Mouse (Mus musculus) ES-Bruce4 (cell line): ENCODE measurements around the gene Cadps. TPM values are rescaled to one million over a fixed set of nuclear protein-coding genes. Genes with fewer than 3 reads are reported as not detected.

Source experiments
- H3K27ac ChIP-seq: 2 replicates; pipeline ENCODE4 v1.5.1; 2012; ENCODE audit warnings: low read length, inconsistent platforms; ENCODE audit not compliant: insufficient read depth
- H3K27me3 ChIP-seq: 2 replicates; pipeline ENCODE4 v1.6.1; 2012; ENCODE audit warnings: mild to moderate bottlenecking, low read length, inconsistent platforms; ENCODE audit not compliant: control insufficient read depth, poor library complexity, insufficient read depth, severe bottlenecking
- H3K36me3 ChIP-seq: 2 replicates; pipeline ENCODE4 v1.6.1; 2012; ENCODE audit warnings: inconsistent platforms, mild to moderate bottlenecking, low read length, moderate library complexity; ENCODE audit not compliant: control insufficient read depth, poor library complexity, insufficient read depth, severe bottlenecking
- H3K4me1 ChIP-seq: one replicate; pipeline ENCODE4 v1.8.1; 2011; ENCODE audit warnings: low read length; ENCODE audit not compliant: control insufficient read depth, insufficient read depth
- H3K4me3 ChIP-seq: 2 replicates; pipeline ENCODE4 v1.5.1; 2011; ENCODE audit warnings: low read depth, mild to moderate bottlenecking, low read length
- H3K9ac ChIP-seq: 2 replicates; pipeline ENCODE4 v1.6.1; 2012; ENCODE audit warnings: low read depth, mild to moderate bottlenecking, inconsistent platforms; ENCODE audit not compliant: poor library complexity, severe bottlenecking
- H3K9me3 ChIP-seq: replicated peaks from 2 replicates; pipeline ENCODE4 v1.6.1; 2012; ENCODE audit warnings: mild to moderate bottlenecking, low read length, inconsistent platforms; ENCODE audit not compliant: control insufficient read depth, poor library complexity, insufficient read depth, severe bottlenecking
- CTCF ChIP-seq: IDR thresholded peaks from one replicate; pipeline ENCODE4 v1.8.1; 2011; ENCODE audit warnings: low read depth, low read length
- EP300 ChIP-seq: IDR thresholded peaks from 2 replicates; pipeline ENCODE4 v1.6.1; 2011; ENCODE audit warnings: low read depth, low read length; ENCODE audit not compliant: insufficient read depth
- POLR2A ChIP-seq: IDR thresholded peaks from one replicate; pipeline ENCODE4 v1.8.1; 2011; ENCODE audit warnings: low read length; ENCODE audit not compliant: insufficient read depth
- polyA plus RNA-seq: library from polyadenylated mRNA; stranded (reverse); fragments of >200 nt; gene quantifications from 2 replicates; pipeline ENCODE4 v1.2.4, GENCODE M21; 2011; ENCODE audit warnings: low read depth; ENCODE audit not compliant: missing spikeins, insufficient read depth, insufficient read length

The Cadps gene
- polyA plus RNA-seq, 1 experiment, result 1.3 TPM

DNA sequence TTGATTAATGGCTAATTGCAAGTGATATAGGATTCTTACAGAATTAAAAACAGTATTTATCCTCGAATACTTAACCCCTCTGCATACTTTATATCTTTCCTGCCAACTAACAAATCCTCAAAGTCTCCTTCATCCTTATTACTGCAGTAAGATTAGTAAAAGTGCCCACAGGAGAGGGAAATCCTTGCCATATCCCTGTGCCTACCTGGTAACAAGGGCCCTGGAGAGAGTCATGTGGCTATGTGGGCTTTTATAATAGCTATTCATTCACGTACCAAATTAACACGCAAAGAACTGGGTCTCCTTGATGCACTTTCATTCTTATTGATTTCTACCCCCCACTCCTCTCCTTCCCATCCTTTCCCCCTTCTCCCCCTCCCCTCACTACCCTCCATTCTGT is 137.9 kb downstream of the Cadps start:
- TF ChIP-seq CTCF, result no peak
- TF ChIP-seq EP300, result no peak
- no peak for TF ChIP-seq POLR2A
- Histone ChIP-seq H3K9ac (no peak overlapping the region), H3K4me3 (no peak overlapping the region), H3K4me1 (no peaks in the 10 kb centered on the region), H3K27ac (no peak overlapping the region), H3K27me3 (no peaks in the 10 kb centered on the region), H3K36me3 (no peaks in the 10 kb centered on the region), H3K9me3 (no peaks in the 10 kb centered on the region)

DNA sequence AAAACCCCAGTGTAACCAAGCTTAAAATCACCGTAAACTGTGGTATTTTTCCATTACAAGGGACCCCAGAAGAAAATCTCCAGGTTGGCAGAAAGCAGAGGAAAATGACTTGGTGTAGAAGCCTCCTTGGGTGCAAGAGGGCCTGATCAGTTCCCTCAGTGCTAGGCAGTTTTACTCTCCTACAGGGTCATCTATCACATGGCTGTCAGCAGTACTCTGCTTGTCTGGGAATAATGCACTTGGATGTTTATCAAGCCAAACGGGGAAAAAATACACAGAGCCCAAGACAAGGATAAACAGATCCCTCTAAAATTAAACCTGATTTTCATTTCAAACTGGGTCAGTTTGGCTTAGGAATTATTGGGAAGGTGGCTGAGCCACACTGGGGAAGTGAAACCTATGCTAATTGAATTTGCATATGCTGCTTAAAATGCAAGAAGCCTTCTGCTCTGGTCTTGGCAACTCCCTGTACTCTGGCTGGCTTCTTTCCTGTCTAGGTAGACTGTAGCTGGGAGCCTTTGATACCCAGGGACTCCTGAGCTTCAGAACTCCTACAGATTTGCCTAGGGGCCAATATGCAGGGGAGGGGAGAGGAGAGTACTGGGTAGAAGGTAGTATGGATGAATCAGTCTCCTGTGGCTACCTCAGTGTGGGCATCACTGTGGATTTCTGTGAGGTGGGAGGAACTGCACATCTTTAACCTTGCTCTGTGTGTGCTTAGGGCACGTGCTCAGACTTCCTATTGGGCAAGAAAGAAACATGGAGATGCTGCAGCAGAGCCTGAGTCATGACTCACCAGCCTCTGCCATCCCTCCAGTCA is 141.8 kb downstream of the Cadps start:
- Histone ChIP-seq H3K9ac (no peak overlapping the region), H3K27ac (no peak overlapping the region), H3K4me3 (no peak overlapping the region), H3K36me3 (no peaks in the 10 kb centered on the region), H3K27me3 (0 out of 2 replicates have a peak, but pooled peaks cover 1% of the 10 kb centered on the region), H3K9me3 (no peaks in the 10 kb centered on the region), H3K4me1 (no peaks in the 10 kb centered on the region)
- TF ChIP-seq POLR2A (no peak), CTCF (no peak), EP300 (no peak)

DNA sequence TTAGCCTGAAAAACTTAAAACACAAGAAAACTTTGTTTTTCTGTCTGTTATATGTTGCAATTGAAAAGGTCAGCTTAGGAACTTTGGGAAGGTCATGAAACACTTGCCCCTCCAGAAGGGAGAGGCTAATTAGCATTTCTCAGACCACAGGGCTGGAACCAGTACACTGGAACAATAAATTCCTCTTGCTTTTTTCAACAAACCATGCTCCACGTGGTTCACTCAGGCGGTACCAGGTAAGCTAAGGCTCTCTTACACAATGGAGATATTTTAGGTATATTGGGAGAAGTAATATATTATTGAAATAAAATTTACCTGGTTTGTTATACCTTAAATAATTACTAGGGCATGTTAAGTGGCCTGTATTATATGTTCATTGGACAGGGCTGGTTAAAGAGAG is 161.4 kb downstream of the Cadps start:
- Histone ChIP-seq H3K36me3 (no peaks in the 10 kb centered on the region), H3K4me3 (no peak overlapping the region), H3K27me3 (no peaks in the 10 kb centered on the region), H3K27ac (0 out of 2 replicates have a peak overlapping the region, but pooled peaks have one; percentile 36), H3K4me1 (no peaks in the 10 kb centered on the region), H3K9ac (no peak overlapping the region), H3K9me3 (no peaks in the 10 kb centered on the region; the same call in 1 of the 2 replicates)
- TF ChIP-seq CTCF, result no peak
- TF ChIP-seq EP300, result no peak
- TF ChIP-seq POLR2A, result no peak

DNA sequence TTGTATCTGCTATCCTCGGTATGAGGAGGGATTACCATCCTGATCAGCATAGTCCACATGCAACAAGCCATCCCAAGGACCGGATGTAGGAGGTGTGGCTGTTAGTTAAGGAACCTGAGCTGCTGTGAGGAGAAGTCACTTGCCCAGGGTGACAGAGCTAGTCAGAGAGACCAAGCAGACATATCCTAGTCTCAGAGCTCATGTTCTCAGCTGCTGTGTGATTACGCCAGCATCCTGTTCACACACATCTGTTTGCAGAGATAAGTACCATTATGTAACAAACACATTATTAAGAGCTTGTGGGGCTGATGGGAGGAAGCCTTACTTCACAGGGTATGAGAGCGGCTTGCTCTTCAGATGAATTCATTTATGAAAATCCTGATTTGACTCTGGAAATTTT is 165.5 kb downstream of the Cadps start:
- no peak overlapping the region for H3K9ac ChIP-seq
- TF ChIP-seq EP300 (no peak), POLR2A (no peak), CTCF (no peak)
- no peaks in the 10 kb centered on the region for H3K36me3 ChIP-seq

DNA sequence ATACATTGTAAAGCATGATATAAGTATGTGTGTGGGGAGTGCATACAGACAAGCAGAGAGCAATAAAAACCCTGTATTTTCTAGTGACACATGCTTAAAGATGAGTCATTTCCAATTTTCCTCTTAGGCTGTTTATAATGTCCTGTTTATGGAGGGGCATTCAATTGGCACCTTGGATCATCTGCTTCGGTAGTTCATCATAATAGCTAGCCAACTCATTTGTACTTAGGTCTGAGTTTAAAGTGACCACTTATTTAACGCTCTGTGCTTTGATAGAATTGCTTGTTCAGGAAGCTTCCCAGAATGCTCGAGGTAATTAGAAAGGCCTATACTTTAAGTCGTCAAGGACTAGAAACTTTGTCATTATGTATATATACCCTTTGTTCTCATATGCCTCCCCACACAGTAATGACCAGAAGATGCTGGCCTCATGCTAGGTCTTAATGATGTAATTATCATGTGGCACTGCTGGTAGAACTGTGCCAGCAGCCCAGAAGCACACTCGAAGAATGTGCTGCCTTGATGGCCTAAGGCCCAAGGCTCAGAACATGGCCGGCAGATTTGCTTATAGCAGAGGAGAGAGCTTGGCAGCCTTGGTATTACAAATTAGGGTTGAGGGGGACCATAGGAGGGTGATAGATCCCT is 179.9 kb downstream of the Cadps start:
- Histone ChIP-seq H3K27ac (no peak overlapping the region), H3K27me3 (no peaks in the 10 kb centered on the region)
- TF ChIP-seq EP300 (no peak), CTCF (no peak)

More for the DNA sequence above, 165.5 kb downstream of the Cadps start:
- no peaks in the 10 kb centered on the region for H3K4me1 ChIP-seq
- no peaks in the 10 kb centered on the region for H3K27me3 ChIP-seq
- H3K4me3 ChIP-seq, result no peak overlapping the region
- no peaks in the 10 kb centered on the region; the same call in 1 of the 2 replicates for H3K9me3 ChIP-seq
- H3K27ac ChIP-seq, result no peak overlapping the region

DNA sequence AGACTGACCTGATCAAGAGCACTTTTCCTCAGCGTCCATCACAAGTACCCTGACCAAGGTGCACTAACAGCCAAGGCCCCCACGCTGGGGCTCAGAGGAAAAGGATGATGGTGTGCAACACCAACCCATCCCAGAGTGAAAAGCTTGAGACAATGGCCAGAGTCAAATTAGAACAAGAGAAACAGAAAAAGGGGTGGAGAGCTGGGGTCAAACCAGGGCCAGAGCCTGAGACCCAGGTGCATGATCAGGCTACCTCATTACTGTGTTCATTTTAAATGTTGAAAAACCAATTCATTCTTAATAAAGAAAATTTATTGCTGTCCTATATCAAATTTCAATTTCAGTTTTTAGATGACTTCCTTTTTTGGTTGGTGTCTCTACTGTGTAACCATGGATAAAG is 184.1 kb downstream of the Cadps start:
- Histone ChIP-seq H3K27ac (no peak overlapping the region), H3K4me1 (no peaks in the 10 kb centered on the region), H3K9me3 (no peaks in the 10 kb centered on the region), H3K36me3 (no peaks in the 10 kb centered on the region), H3K27me3 (no peaks in the 10 kb centered on the region), H3K4me3 (no peak overlapping the region), H3K9ac (no peak overlapping the region)
- no peak for TF ChIP-seq EP300
- no peak for TF ChIP-seq POLR2A
- no peak for TF ChIP-seq CTCF

More for the DNA sequence above, 179.9 kb downstream of the Cadps start:
- H3K4me3 ChIP-seq, result no peak overlapping the region
- H3K9ac ChIP-seq, result no peak overlapping the region
- no peaks in the 10 kb centered on the region for H3K36me3 ChIP-seq
- H3K9me3 ChIP-seq, result no peaks in the 10 kb centered on the region
- H3K4me1 ChIP-seq, result no peaks in the 10 kb centered on the region
